Mouse (Mus musculus): ENCODE measurements around the gene Cd180. TPM values are rescaled to one million over a fixed set of nuclear protein-coding genes. Genes with fewer than 3 reads are reported as not detected.

The Cd180 gene
- polyA plus RNA-seq, 1 experiment from 2014 or later = 1.6 TPM

DNA sequence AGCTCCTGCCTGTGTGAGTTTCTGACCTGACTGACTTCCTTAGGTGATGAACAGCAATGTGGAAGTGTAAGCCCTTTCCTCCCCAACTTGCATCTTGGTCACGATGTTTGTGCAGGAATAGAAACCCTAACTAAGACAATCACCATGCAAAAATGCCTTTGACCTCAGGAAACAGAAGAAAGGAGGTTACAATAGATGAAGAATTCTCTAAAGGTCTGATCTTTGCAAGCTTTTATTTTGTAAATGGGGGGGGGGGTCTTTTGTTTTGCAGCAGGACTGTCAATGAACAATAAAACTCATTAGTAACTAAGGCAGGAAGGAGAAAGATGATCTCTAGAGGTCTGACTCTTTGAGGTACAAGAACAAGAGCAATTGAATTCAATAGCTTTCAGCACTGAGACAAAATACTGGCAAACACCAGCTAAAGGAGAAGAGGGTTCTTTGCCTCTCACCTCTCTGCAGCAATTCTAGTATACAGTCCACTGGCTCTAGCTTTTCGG is 38.2 kb upstream of the Cd180 start:
- no peaks in the 10 kb centered on the region for H3K36me3 ChIP-seq (replicated peaks; ENCODE audit: insufficient read depth, low read length)
- no peak overlapping the region for H3K9ac ChIP-seq (replicated peaks)
- TF ChIP-seq CTCF (IDR thresholded peaks at IDR 0.05; ENCODE audit: low read depth) = no peak
- DNase-seq = no peak
- WGBS (ENCODE audit: insufficient replicate concordance) = 73% methylated on average over 2 of the region's 2 CpGs
- peaks cover 3% of the 10 kb centered on the region for H3K4me1 ChIP-seq (ENCODE audit: insufficient read depth)
- ATAC-seq = no peak
- H3K27ac ChIP-seq (ENCODE audit: low read depth) = no peak overlapping the region
- no peaks in the 10 kb centered on the region for H3K27me3 ChIP-seq (ENCODE audit: insufficient read depth, low read length)
- H3K4me2 ChIP-seq (ENCODE audit: low read depth, low read length) = no peak overlapping the region
- H3K9me3 ChIP-seq (ENCODE audit: low read length) = no peaks in the 10 kb centered on the region
- no peak overlapping the region for H3K4me3 ChIP-seq (ENCODE audit: low read depth, low read length)

GRCm38 (mm10) chr13:102656153-102656690 is 37.1 kb upstream of the Cd180 start:
- Histone ChIP-seq H3K27ac (ENCODE audit: low read depth) (no peak overlapping the region), H3K36me3 (replicated peaks; ENCODE audit: insufficient read depth, low read length) (no peaks in the 10 kb centered on the region), H3K9ac (replicated peaks) (no peak overlapping the region), H3K27me3 (ENCODE audit: insufficient read depth, low read length) (no peaks in the 10 kb centered on the region), H3K4me2 (ENCODE audit: low read depth, low read length) (no peak overlapping the region), H3K9me3 (ENCODE audit: low read length) (no peaks in the 10 kb centered on the region), H3K4me1 (ENCODE audit: insufficient read depth) (peaks cover 3% of the 10 kb centered on the region), H3K4me3 (ENCODE audit: low read depth, low read length) (no peak overlapping the region)
- ATAC-seq (no peak), DNase-seq (no peak)
- WGBS (ENCODE audit: insufficient replicate concordance) = 54% methylated on average over 11 of the region's 11 CpGs
- TF ChIP-seq CTCF (IDR thresholded peaks at IDR 0.05; ENCODE audit: low read depth) (no peak), EP300 (IDR thresholded peaks at IDR 0.05; ENCODE audit: low read depth) (no peak)

GRCm38 (mm10) chr13:102658223-102658839 is 35.0 kb upstream of the Cd180 start:
- Histone ChIP-seq H3K36me3 (replicated peaks; ENCODE audit: insufficient read depth, low read length) (no peaks in the 10 kb centered on the region), H3K27me3 (ENCODE audit: insufficient read depth, low read length) (no peaks in the 10 kb centered on the region), H3K4me2 (ENCODE audit: low read depth, low read length) (no peak overlapping the region), H3K9me3 (ENCODE audit: low read length) (no peaks in the 10 kb centered on the region), H3K4me3 (ENCODE audit: low read depth, low read length) (no peak overlapping the region), H3K9ac (replicated peaks) (no peak overlapping the region), H3K4me1 (ENCODE audit: insufficient read depth) (peaks cover 3% of the 10 kb centered on the region), H3K27ac (ENCODE audit: low read depth) (0 out of 2 replicates have a peak overlapping the region, but pooled peaks have one; percentile 17)
- ATAC-seq (no peak), DNase-seq (no peak)
- TF ChIP-seq EP300 (IDR thresholded peaks at IDR 0.05; ENCODE audit: low read depth) (no peak), CTCF (IDR thresholded peaks at IDR 0.05; ENCODE audit: low read depth) (no peak)
- 42% methylated on average over 6 of the region's 6 CpGs for WGBS (ENCODE audit: insufficient replicate concordance)

DNA sequence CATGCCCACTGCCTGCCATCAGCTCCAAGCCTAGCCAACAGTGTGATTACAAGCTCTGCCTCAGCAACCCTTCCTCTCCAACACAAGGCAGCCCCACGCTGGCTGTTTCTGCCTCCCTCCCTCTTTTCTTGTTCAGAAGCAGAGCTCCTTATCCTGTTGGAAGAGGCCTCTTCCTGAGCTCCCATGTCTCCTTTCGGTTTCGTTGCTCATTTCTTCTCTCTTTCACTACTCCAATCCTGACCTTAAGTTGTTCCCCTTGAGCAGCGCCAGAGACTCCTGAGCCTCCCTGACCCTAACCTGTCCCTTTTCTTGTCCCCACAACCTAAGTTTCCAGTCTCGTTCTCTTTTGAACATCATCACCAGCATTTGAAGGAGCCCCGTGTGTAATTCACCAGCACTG is 29.3 kb upstream of the Cd180 start:
- peak overlapping the region; percentile 49; the same call in 1 of the 2 replicates for H3K27ac ChIP-seq (ENCODE audit: low read depth)
- no peaks in the 10 kb centered on the region for H3K9me3 ChIP-seq (ENCODE audit: low read length)
- H3K4me2 ChIP-seq (ENCODE audit: low read depth, low read length) = no peak overlapping the region
- H3K36me3 ChIP-seq (replicated peaks; ENCODE audit: insufficient read depth, low read length) = no peaks in the 10 kb centered on the region
- H3K4me1 ChIP-seq (ENCODE audit: insufficient read depth) = peaks cover 18% of the 10 kb centered on the region
- H3K27me3 ChIP-seq (ENCODE audit: insufficient read depth, low read length) = no peaks in the 10 kb centered on the region
- DNase-seq = no peak
- H3K4me3 ChIP-seq (ENCODE audit: low read depth, low read length) = no peak overlapping the region
- ATAC-seq = no peak
- no peak for TF ChIP-seq CTCF (IDR thresholded peaks at IDR 0.05; ENCODE audit: low read depth)
- TF ChIP-seq EP300 (IDR thresholded peaks at IDR 0.05; ENCODE audit: low read depth) = no peak
- WGBS (ENCODE audit: insufficient replicate concordance) = 36% methylated on average over 6 of the region's 6 CpGs
- no peak overlapping the region for H3K9ac ChIP-seq (replicated peaks)

GRCm38 (mm10) chr13:102664843-102665587 is 28.3 kb upstream of the Cd180 start:
- H3K4me3 ChIP-seq (ENCODE audit: low read depth, low read length) = peak overlapping the region; percentile 28
- H3K9ac ChIP-seq (replicated peaks) = no peak overlapping the region
- peak; percentile 75 for DNase-seq
- H3K27me3 ChIP-seq (ENCODE audit: insufficient read depth, low read length) = no peaks in the 10 kb centered on the region
- ATAC-seq = peak; percentile 70
- no peaks in the 10 kb centered on the region for H3K36me3 ChIP-seq (replicated peaks; ENCODE audit: insufficient read depth, low read length)
- no peaks in the 10 kb centered on the region for H3K9me3 ChIP-seq (ENCODE audit: low read length)
- peaks cover 27% of the 10 kb centered on the region for H3K4me1 ChIP-seq (ENCODE audit: insufficient read depth)
- H3K27ac ChIP-seq (ENCODE audit: low read depth) = peak overlapping the region; percentile 66
- H3K4me2 ChIP-seq (ENCODE audit: low read depth, low read length) = peak overlapping the region; percentile 64
- WGBS (ENCODE audit: insufficient replicate concordance) = 28% methylated on average over 12 of the region's 12 CpGs
- TF ChIP-seq EP300 (IDR thresholded peaks at IDR 0.05; ENCODE audit: low read depth) (no peak), CTCF (IDR thresholded peaks at IDR 0.05; ENCODE audit: low read depth) (peak; percentile 77)

GRCm38 (mm10) chr13:102665588-102666232 is 27.6 kb upstream of the Cd180 start:
- ATAC-seq (peak; percentile 65), DNase-seq (peak; percentile 33)
- no peaks in the 10 kb centered on the region for H3K36me3 ChIP-seq (replicated peaks; ENCODE audit: insufficient read depth, low read length)
- H3K9me3 ChIP-seq (ENCODE audit: low read length) = no peaks in the 10 kb centered on the region
- no peaks in the 10 kb centered on the region for H3K27me3 ChIP-seq (ENCODE audit: insufficient read depth, low read length)
- peak overlapping the region; percentile 28 for H3K4me3 ChIP-seq (ENCODE audit: low read depth, low read length)
- peak overlapping the region; percentile 66 for H3K27ac ChIP-seq (ENCODE audit: low read depth)
- H3K9ac ChIP-seq (replicated peaks) = no peak overlapping the region
- peak overlapping the region; percentile 64 for H3K4me2 ChIP-seq (ENCODE audit: low read depth, low read length)
- WGBS (ENCODE audit: insufficient replicate concordance) = 19% methylated on average over 18 of the region's 18 CpGs
- TF ChIP-seq EP300 (IDR thresholded peaks at IDR 0.05; ENCODE audit: low read depth) (no peak; the same call in 1 of the 2 replicates), CTCF (IDR thresholded peaks at IDR 0.05; ENCODE audit: low read depth) (no peak)
- peaks cover 28% of the 10 kb centered on the region for H3K4me1 ChIP-seq (ENCODE audit: insufficient read depth)

Measured in liver, postnatal 0 days (tissue).